In the genomic region with DNA sequence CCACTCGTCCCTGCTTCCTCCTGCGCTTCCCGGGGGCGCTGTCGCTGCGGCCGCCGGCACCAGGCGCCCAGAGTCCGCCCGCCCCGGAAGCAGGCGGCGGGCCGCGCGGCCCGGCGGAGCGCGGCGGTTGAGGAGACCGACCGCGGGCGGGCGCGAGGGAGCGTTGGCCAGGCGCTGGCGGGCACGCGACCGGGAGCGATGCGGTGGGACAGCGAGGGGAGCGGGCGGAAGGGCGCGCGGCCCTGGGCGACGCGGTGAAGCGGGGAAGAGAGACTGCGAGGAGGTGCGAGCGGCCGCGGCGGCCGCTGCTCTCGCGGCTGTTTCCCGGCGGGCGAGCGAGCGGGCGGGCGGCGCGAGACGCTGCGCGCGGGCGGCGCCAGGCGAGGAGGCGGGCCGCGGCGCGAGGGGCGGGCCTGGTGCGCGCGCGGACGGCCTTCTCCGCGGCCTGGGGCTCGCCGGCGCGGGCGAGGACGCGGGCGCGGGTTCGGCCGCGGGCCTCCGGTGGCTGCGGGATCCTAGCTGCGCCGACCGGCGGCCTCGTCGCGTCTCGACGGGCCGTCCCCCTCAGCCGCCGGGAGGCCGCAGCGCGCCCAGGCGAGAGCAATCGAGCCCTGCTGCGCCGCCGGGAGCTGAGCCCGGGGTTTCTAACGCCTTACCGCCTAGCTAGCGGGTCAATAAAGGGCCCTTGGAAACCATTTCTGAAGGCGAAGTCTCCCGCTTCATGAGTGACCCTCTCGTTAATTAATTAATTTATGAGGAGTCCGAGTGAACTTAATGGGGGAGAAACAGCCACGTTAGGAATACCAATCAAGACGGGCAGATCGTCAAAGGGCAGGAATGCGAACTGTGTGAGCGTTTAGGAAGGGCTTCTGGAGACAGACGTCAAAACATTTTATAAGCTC, we compare ENCODE assay signal across 8 mouse cellular contexts. TPM values are rescaled to one million over a fixed set of nuclear protein-coding genes. Genes with fewer than 3 reads are reported as not detected.
DNase-seq lines count a peak whose midpoint lies in the region; ATAC-seq lines count a peak whose summit lies in the region.

Ranbp9 (minus strand) TSS at position 326 of the 902 bp plus-strand sequence.

- peak within 1 kb of the TSS; percentile 97 for H3K9ac ChIP-seq in lung, embryonic 15.5 days

- H3K4me1 ChIP-seq in hindbrain, embryonic 10.5 days (replicated peaks) = peaks cover 39% of the 10 kb centered on the region
- H3K4me1 ChIP-seq in lung, embryonic 15.5 days = peaks cover 25% of the 10 kb centered on the region

- WGBS in hindbrain, embryonic 10.5 days = under 1% methylated on average over 131 of the region's 132 CpGs
- under 1% methylated on average over 112 of the region's 132 CpGs for WGBS in lung, embryonic 15.5 days

- peak within 1 kb of the TSS; percentile 74 for H3K4me2 ChIP-seq in lung, embryonic 15.5 days

- no peaks in the 10 kb centered on the region for H3K27me3 ChIP-seq in hindbrain, embryonic 10.5 days (ENCODE audit: insufficient read depth, poor library complexity, severe bottlenecking)
- H3K27me3 ChIP-seq in lung, embryonic 15.5 days = no peaks in the 10 kb centered on the region

- H3K9me3 ChIP-seq in hindbrain, embryonic 10.5 days = no peaks in the 10 kb centered on the region
- no peaks in the 10 kb centered on the region for H3K9me3 ChIP-seq in lung, embryonic 15.5 days

- peak within 1 kb of the TSS; percentile 89 for H3K4me3 ChIP-seq in hindbrain, embryonic 10.5 days
- peak within 1 kb of the TSS; percentile 97 for H3K4me3 ChIP-seq in lung, embryonic 15.5 days

- peak within 1 kb of the TSS; percentile 98 for H3K27ac ChIP-seq in hindbrain, embryonic 10.5 days
- H3K27ac ChIP-seq in lung, embryonic 15.5 days = peak within 1 kb of the TSS; percentile 100

- DNase-seq in MEL-GATA-1-ER (ENCODE audit: extremely low read depth, low read depth) = peak; percentile 26
- DNase-seq in cerebellum, adult 9-10 months = peak; percentile 78
- DNase-seq in frontal cortex, adult 2 months (ENCODE audit: extremely low spot score in 1 of 2, low spot score in 1 of 2) = peak; percentile 35 to 62
- DNase-seq in hindbrain, embryonic 10.5 days (ENCODE audit: low spot score) = peak; percentile 79
- DNase-seq in layer of hippocampus, adult 9-10 months (ENCODE audit: low spot score) = peak; percentile 52
- DNase-seq in ovary, adult 18-20 months (ENCODE audit: low spot score) = peak; percentile 68
- peak; percentile 72 for DNase-seq in thymus, postnatal 0 days (ENCODE audit: low spot score)

- ATAC-seq in lung, embryonic 15.5 days (ENCODE audit: borderline replicate concordance, extremely low read depth, low FRiP score, low TSS enrichment) = peak; percentile 91

- no peaks in the 10 kb centered on the region for H3K36me3 ChIP-seq in hindbrain, embryonic 10.5 days
- H3K36me3 ChIP-seq in lung, embryonic 15.5 days = no peaks in the 10 kb centered on the region

RNA-seq across cellular contexts. Expression of gene Ranbp9, which starts in this region (rescaled TPM):
- polyA plus RNA-seq in frontal cortex, adult 2 months (2012; rRNA removed) = 62.0 and 63.5 TPM in 2 replicates
- polyA plus RNA-seq in hindbrain, embryonic 10.5 days (2016; fragmentation: Nextera tagmentation; extraction: Ambion mirVana) = 8.7 and 9.4 TPM in 2 replicates
- polyA plus RNA-seq in lung, embryonic 15.5 days (2015; fragmentation: Nextera tagmentation; extraction: Ambion mirVana) = 8.1 and 9.2 TPM in 2 replicates
- 13.1 and 15.3 TPM in 2 replicates for polyA plus RNA-seq in thymus, postnatal 0 days (2015; fragmentation: Nextera tagmentation; extraction: Ambion mirVana)

Comparison
In these comparisons a context has a peak if more than half of its experiments do, and no peak if none do; other contexts are left out.
1. Peak in every context shown above with its lines: DNase-seq, ATAC-seq, H3K4me3 ChIP-seq and H3K27ac ChIP-seq.
2. DNase-seq: peak in every context shown above with its lines; median percentile 79 in hindbrain, embryonic 10.5 days; 78 in cerebellum, adult 9-10 months; 72 in thymus, postnatal 0 days; 68 in ovary, adult 18-20 months; 52 in layer of hippocampus, adult 9-10 months; 48 in frontal cortex, adult 2 months; 26 in MEL-GATA-1-ER.